Mouse (Mus musculus) forebrain, embryonic 11.5 days (tissue): ENCODE results near the gene Ptcd1. TPM values are rescaled to one million over a fixed set of nuclear protein-coding genes. Genes with fewer than 3 reads are reported as not detected.

Source experiments
- ATAC-seq: fragments of 200-750 bp; cut with Nextera tagmentation; replicated peaks from 2 replicates; pipeline ENCODE4 v1.8.0; 2017; ENCODE audit warnings: moderate TSS enrichment; ENCODE audit not compliant: low FRiP score
- DNase-seq: peaks from one replicate; pipeline ENCODE4 v3.0.0-alpha.2; 2017; ENCODE audit warnings: low spot score
- H3K27ac ChIP-seq: fragments of 300-500 bp; sonication (generic); 2 replicates; pipeline ENCODE4 v1.5.1; 2014; ENCODE audit warnings: low read depth, low read length
- H3K27me3 ChIP-seq: fragments of 300-500 bp; sonication (generic); 2 replicates; pipeline ENCODE4 v1.6.1; 2014; ENCODE audit warnings: mild to moderate bottlenecking, low read length, mixed read lengths; ENCODE audit not compliant: control insufficient read depth, insufficient read depth
- H3K36me3 ChIP-seq: fragments of 300-500 bp; sonication (generic); 2 replicates; pipeline ENCODE4 v1.6.1; 2014; ENCODE audit warnings: mild to moderate bottlenecking, low read length, moderate library complexity, mixed read lengths; ENCODE audit not compliant: control insufficient read depth, insufficient read depth
- H3K4me1 ChIP-seq: fragments of 300-500 bp; sonication (generic); replicated peaks from 2 replicates; pipeline ENCODE4 v1.6.1; 2014; ENCODE audit warnings: low read length, mixed read lengths; ENCODE audit not compliant: control insufficient read depth, insufficient read depth
- H3K4me2 ChIP-seq: fragments of 300-500 bp; sonication (generic); 2 replicates; pipeline ENCODE4 v1.6.1; 2014; ENCODE audit warnings: low read depth, mild to moderate bottlenecking, low read length, moderate library complexity, mixed read lengths; ENCODE audit not compliant: severe bottlenecking
- H3K4me3 ChIP-seq: fragments of 300-500 bp; sonication (generic); 2 replicates; pipeline ENCODE4 v1.5.1; 2014; ENCODE audit warnings: low read depth, low read length
- H3K9ac ChIP-seq: fragments of 300-500 bp; sonication (generic); 2 replicates; pipeline ENCODE4 v1.6.1; 2014; ENCODE audit warnings: low read length
- H3K9me3 ChIP-seq: fragments of 300-500 bp; sonication (generic); 2 replicates; pipeline ENCODE4 v1.6.1; 2016; ENCODE audit warnings: low read length, mixed read lengths; ENCODE audit not compliant: control insufficient read depth
- WGBS: fragments of 180-500 bp; shearing (Covaris S2); extraction: QIAGEN DNeasy Blood & Tissue Kit; methylation state at CpG from one replicate; pipeline ENCODE4 v1.1.7; 2014; 5-methylcytosine and 5-hydroxymethylcytosine counted together
- polyA plus RNA-seq: library from polyadenylated mRNA; unstranded; fragments of >200 nt; fragmentation: Nextera tagmentation; extraction: Ambion mirVana; gene quantifications from 2 replicates; pipeline ENCODE4 v1.2.1, GENCODE M21; 2014

Ptcd1 gene
- polyA plus RNA-seq, 1 experiment from 2014 or later = 18.6 TPM

DNA sequence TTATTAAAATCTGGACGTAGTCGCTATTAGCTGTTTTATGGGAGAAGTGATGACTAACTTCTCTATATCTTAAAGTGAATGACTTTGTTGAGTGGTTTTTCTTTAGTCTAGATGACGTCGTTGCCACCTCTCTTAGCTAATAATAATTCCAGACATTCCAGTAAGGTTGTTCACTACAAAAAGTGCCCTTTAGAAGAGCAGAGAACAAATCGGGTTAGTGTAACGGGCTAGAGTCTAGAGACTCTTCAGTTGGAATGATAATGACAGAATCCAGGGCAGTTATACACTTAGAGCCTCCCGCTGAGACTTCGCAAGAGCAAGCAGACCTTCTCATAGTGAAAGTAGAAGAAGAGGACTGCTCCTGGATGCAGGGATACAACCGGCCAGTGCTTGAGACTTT lies 38.1 kb upstream of the Ptcd1 start:
- no peak for DNase-seq
- H3K27me3 ChIP-seq = no peaks in the 10 kb centered on the region
- 23% methylated on average over 9 of the region's 9 CpGs for WGBS
- H3K27ac ChIP-seq = no peak overlapping the region
- peaks cover 8% of the 10 kb centered on the region for H3K4me1 ChIP-seq
- no peak for ATAC-seq
- H3K9me3 ChIP-seq = no peaks in the 10 kb centered on the region
- peak overlapping the region; percentile 52 for H3K4me3 ChIP-seq
- no peaks in the 10 kb centered on the region; the same call in 1 of the 2 replicates for H3K36me3 ChIP-seq
- H3K4me2 ChIP-seq = peak overlapping the region; percentile 60
- H3K9ac ChIP-seq = no peak overlapping the region

DNA sequence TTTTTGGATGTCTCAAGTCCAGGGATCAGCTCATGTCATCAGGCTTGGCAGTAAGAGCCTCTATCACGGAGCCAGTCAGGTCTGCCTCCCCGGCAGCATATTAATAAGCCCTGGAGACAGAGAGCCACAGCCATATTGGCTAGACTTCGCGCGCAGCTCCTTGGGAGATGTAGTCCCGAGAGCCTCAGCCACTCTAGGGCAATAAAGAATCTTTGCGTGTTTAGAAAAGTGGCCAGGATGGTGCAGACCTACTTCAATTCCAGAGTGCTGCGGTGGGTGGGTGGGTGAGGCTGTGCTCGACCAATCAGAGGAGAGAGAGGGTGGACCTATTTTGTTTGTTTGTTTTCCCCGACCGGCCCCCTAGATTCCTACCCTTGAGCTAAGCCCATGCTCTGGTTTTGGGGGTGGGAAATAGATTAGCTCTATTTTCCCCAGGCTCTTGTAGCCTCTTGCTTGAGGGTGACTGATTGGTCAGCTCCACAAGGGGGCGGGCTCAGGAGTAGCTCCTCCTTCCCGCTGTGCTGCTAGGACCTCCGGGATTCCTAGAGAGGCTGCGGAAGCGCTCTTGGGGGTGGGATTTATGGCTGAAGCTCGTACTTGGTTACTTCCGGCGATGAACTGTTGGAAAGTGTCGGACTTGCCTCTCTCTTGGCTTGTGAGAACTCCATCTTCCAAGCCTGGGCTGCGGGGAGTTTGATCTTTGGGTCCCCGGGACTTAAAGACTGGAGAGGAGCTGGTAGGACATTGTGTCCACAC lies 37.2 kb upstream of the Ptcd1 start, which contains the start of gene Zkscan5:
TSS of gene Zkscan5 (plus strand) at position 627 of the 756 bp plus-strand sequence.
- peak within 1 kb of the TSS; percentile 60 for H3K4me2 ChIP-seq
- ATAC-seq (peak; percentile 97), DNase-seq (peak; percentile 98)
- H3K4me3 ChIP-seq = peak within 1 kb of the TSS; percentile 52
- H3K27ac ChIP-seq = peak within 1 kb of the TSS; percentile 77
- peaks cover 8% of the 10 kb centered on the region for H3K4me1 ChIP-seq
- no peaks in the 10 kb centered on the region; the same call in 1 of the 2 replicates for H3K36me3 ChIP-seq
- H3K9ac ChIP-seq = peak within 1 kb of the TSS; percentile 70
- H3K27me3 ChIP-seq = no peaks in the 10 kb centered on the region
- WGBS = under 1% methylated on average over 22 of the region's 22 CpGs
- no peaks in the 10 kb centered on the region for H3K9me3 ChIP-seq

DNA sequence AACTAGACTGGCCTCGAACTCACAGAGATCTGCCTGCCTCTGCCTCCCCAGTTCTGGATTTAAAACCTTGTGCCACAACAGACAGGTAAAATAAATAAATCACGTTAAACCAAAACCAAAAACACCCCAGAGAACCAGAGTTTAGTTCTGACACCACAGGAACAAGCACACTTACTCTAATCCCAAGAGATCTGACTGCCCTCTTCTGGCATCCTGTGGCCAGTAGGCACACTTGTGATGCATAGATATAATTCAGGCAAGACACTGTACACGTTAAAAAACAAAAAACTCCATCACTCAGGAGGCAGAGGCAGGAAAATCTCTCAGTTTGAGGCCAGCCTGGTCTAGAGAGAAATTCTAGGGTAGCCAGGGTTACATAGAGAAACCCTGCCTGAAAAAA lies 35.5 kb upstream of the Ptcd1 start:
- ATAC-seq (no peak), DNase-seq (no peak)
- peaks cover 8% of the 10 kb centered on the region for H3K4me1 ChIP-seq
- no peak overlapping the region for H3K27ac ChIP-seq
- H3K9ac ChIP-seq = no peak overlapping the region
- no peaks in the 10 kb centered on the region for H3K9me3 ChIP-seq
- H3K4me3 ChIP-seq = no peak overlapping the region
- H3K4me2 ChIP-seq = no peak overlapping the region
- H3K36me3 ChIP-seq = no peaks in the 10 kb centered on the region
- WGBS = 49% methylated on average over 3 of the region's 3 CpGs
- no peaks in the 10 kb centered on the region for H3K27me3 ChIP-seq

DNA sequence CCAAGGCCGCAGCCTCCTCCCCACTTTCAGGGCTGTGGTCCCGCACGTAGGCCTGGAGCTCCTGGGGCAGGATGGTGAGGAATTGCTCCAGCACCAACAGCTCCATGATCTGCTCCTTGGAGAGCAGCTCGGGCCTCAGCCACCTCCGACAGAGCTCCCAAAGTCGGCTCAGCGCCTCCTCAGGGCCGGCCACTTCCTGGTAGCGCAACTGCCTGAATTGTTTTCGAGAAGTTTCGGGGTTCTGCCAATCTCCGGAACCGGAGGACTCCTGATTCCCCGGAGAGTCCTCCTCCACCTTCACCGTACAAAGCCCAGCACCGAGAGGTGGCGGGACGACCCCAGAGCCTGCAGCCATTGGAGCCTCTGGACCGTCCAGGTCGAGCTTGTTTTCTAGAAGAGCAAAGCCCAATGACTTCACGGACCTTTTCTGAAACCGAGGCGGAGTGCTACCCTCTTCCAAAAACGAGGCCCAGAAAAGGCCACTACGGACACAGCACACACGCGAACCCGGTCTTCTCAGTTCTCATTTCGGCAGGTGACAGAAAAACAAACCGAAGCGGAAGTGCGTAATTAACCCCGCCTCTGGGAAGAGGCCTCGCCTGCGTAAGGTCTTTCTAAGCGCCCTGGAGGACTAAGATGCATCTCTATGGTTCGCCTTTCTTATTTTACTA lies 34.5 kb upstream of the Ptcd1 start, which contains the start of gene Zkscan14:
TSS of gene Zkscan14 (minus strand) at position 548 of the 671 bp plus-strand sequence.
- no peaks in the 10 kb centered on the region for H3K9me3 ChIP-seq
- H3K27me3 ChIP-seq = no peaks in the 10 kb centered on the region
- H3K27ac ChIP-seq = no peak within 1 kb of the TSS
- 2% methylated on average over 37 of the region's 37 CpGs for WGBS
- DNase-seq = peak; percentile 82
- H3K4me3 ChIP-seq = peak within 1 kb of the TSS; percentile 75
- H3K4me1 ChIP-seq = peaks cover 8% of the 10 kb centered on the region
- ATAC-seq = 0 out of 2 replicates have a peak, but pooled peaks have one; percentile 16
- H3K4me2 ChIP-seq = peak within 1 kb of the TSS; percentile 82
- no peaks in the 10 kb centered on the region for H3K36me3 ChIP-seq
- H3K9ac ChIP-seq = peak within 1 kb of the TSS; percentile 57

DNA sequence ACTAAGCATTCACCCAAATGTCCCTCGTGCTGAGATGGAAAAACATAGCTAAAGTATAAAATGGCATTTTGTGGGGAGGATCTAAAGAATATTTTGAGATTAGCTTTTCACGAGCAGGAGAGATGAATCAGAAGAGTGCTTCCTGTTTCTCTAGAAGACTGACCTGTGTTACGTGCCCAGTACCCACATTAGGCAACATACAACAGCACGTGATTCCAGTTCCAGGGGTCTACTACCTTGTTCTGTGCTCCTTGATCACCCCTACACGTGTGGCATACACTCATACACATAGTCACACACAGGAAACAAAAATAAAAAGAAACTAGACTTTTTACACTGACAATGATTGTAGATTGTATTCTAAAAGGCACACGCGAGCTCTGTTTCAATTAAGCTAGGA lies 33.5 kb upstream of the Ptcd1 start:
- no peak overlapping the region for H3K4me3 ChIP-seq
- H3K4me1 ChIP-seq = peaks cover 6% of the 10 kb centered on the region
- no peak overlapping the region for H3K4me2 ChIP-seq
- H3K36me3 ChIP-seq = no peaks in the 10 kb centered on the region
- DNase-seq (no peak), ATAC-seq (no peak)
- H3K9me3 ChIP-seq = no peaks in the 10 kb centered on the region
- no peak overlapping the region for H3K27ac ChIP-seq
- no peak overlapping the region for H3K9ac ChIP-seq
- H3K27me3 ChIP-seq = no peaks in the 10 kb centered on the region
- WGBS = 77% methylated on average over 7 of the region's 7 CpGs

DNA sequence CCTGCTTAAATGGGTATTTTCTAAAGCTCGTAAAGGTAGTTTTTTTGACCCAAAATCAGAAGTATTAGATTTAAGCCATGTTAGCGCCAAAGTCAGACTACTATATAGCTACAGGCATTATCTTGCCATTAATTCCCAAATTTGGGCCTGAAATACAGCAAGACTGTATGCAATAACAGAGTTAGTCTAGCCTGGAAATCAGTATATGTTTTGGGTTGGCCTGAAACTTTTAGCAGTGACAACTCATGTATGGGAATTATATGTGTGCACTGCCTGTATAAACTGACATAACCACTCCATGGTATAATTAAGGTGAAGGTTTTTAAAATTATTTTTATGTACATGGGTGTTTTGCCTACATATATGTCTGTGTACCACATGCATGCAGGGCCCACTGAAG lies 25.1 kb upstream of the Ptcd1 start, which contains the start of gene Atp5j2:
TSS of gene Atp5j2 (minus strand) at position 101 of the 400 bp plus-strand sequence.
- peak within 1 kb of the TSS; percentile 71 for H3K27ac ChIP-seq
- H3K36me3 ChIP-seq = no peaks in the 10 kb centered on the region; the same call in 1 of the 2 replicates
- H3K9ac ChIP-seq = peak within 1 kb of the TSS; percentile 95
- H3K27me3 ChIP-seq = no peaks in the 10 kb centered on the region
- WGBS = 79% methylated on average over 2 of the region's 2 CpGs
- ATAC-seq = no peak
- DNase-seq = no peak
- H3K4me2 ChIP-seq = peak within 1 kb of the TSS; percentile 81
- H3K4me1 ChIP-seq = peaks cover 8% of the 10 kb centered on the region; the same call in 1 of the 2 replicates
- H3K4me3 ChIP-seq = peak within 1 kb of the TSS; percentile 90
- no peaks in the 10 kb centered on the region for H3K9me3 ChIP-seq

DNA sequence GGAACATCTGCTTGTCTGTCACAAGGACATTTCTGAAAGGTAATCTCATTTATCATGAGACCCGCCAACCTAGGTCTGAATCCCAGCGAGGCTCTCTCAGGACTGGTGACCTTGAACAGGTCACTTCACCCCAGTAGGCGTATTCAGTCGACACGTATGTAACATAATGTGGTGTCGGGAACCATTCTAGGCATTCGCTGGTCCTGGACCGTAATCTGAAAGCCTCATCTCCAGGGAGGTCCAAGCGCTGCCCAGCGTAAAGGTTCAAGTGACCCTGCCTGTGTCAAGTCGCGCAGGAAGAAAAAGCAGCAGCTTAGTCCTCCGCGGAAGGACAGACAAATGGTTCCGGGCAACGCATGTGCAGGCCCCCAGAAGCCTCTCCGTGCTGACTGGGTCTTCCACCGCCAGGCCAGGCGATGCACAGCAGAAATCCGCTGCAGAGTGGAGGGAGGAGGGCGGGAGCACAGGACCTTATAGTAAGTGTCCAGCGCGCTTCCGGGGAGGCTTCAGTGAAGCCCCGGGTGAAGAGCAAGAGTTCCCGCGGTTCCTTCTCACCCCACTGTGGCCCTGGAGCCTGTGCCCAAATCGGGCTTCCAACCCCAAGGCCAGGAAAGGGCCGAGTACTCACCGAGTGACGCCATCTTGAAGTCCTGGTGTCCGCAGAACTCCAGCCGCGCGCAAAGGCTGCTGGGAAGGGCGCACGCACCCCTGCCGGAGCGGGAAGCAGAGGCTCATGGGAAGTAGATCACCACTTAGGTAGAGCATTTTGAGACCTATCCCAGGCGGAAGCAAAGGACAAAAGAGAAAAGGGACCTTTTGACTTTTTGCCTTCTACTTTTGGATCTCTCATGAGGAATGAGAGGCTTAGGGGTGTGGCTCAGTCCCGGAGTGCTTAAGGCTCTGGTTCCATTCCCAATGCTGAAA lies 24.2 kb upstream of the Ptcd1 start:
- H3K27me3 ChIP-seq = no peaks in the 10 kb centered on the region
- peak overlapping the region; percentile 90 for H3K4me3 ChIP-seq
- peak; percentile 94 for ATAC-seq
- no peaks in the 10 kb centered on the region; the same call in none of the 2 replicates for H3K36me3 ChIP-seq
- H3K9me3 ChIP-seq = no peaks in the 10 kb centered on the region
- WGBS = under 1% methylated on average over 41 of the region's 41 CpGs
- peaks cover 8% of the 10 kb centered on the region; the same call in 1 of the 2 replicates for H3K4me1 ChIP-seq
- H3K4me2 ChIP-seq = peak overlapping the region; percentile 81
- DNase-seq = peak; percentile 94
- H3K27ac ChIP-seq = peak overlapping the region; percentile 71
- H3K9ac ChIP-seq = peak overlapping the region; percentile 95

DNA sequence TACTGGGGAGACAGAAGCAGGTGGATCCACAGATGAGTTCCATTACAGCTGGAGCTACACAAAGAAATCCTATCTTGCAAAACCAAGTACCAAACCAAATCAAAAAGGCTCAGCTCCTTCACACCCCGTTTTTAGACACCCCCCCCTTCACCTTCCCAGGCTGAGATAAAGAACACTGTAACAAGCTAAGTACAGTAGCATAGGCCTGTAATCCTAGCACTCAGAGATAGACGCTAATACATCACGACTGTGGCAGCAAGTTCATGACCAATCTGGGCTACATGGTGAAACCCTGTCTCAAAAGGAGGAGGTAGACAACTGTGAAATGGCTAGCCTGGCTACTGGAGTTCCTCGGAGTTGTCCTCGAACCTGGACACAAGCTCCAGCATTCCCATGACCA lies 23.5 kb upstream of the Ptcd1 start:
- no peaks in the 10 kb centered on the region for H3K9me3 ChIP-seq

More for the DNA sequence above, 23.5 kb upstream of the Ptcd1 start:
- ATAC-seq (no peak), DNase-seq (no peak)
- Histone ChIP-seq H3K4me1 (peaks cover 8% of the 10 kb centered on the region; the same call in 1 of the 2 replicates), H3K4me3 (peak overlapping the region; percentile 90), H3K27me3 (no peaks in the 10 kb centered on the region), H3K9ac (peak overlapping the region; percentile 95), H3K27ac (no peak overlapping the region), H3K4me2 (peak overlapping the region; percentile 81), H3K36me3 (peaks cover 5% of the 10 kb centered on the region)
- 62% methylated on average over 5 of the region's 5 CpGs for WGBS
